Mouse (Mus musculus): Measurements from ENCODE around the gene Ubtd1.

Gene Ubtd1

GRCm38 (mm10) chr19:41981595-41981927 lies at the start of gene Ubtd1:
TSS of gene Ubtd1 (plus strand) at chr19:41981763.
- ChIA-PET CTCF (interaction anchor here in 3 of 4 experiments (0.6 to 3.3 kb wide), 6 partner anchors 17 to 131 kb away, joined by 3 to 24 read pairs (median 4); partner anchors contain the start of gene Hoga1 (in 1 of the 3)), POLR2A (interaction anchor here in 3 of 4 experiments (0.7 to 6.5 kb wide), 27 partner anchors 9 to 307 kb away, joined by 3 to 45 read pairs (median 4); partner anchors contain the start of genes Pi4k2a (in 2 of the 3) and Pgam1 (in 1 of the 3))

DNA sequence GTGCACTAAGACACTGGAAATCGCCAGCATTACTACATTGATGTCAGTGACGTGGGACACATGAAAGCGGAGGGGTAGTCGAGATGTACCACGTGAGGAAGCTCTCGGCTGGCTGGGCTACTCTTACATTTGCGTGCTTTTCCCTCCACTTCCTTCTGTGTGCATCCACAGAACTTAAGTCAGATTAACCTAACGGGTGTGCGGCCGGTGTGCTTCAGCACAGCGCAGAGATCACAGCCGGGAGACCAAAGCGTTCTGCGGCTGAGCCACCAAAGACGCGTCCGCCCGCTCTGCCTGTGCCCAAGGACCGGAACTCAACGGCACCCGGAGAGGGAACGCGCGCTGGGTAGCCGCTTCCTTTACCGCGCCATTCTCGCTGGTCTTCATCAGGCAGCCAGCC lies 48.9 kb upstream of the Ubtd1 start:
- CTCF ChIA-PET, result interaction anchor here (0.6 to 1.8 kb wide), 7 partner anchors 10 to 220 kb away, joined by 3 to 5 read pairs (median 3); partner anchors contain the start of gene Ankrd2 (in 1 of the 4)

DNA sequence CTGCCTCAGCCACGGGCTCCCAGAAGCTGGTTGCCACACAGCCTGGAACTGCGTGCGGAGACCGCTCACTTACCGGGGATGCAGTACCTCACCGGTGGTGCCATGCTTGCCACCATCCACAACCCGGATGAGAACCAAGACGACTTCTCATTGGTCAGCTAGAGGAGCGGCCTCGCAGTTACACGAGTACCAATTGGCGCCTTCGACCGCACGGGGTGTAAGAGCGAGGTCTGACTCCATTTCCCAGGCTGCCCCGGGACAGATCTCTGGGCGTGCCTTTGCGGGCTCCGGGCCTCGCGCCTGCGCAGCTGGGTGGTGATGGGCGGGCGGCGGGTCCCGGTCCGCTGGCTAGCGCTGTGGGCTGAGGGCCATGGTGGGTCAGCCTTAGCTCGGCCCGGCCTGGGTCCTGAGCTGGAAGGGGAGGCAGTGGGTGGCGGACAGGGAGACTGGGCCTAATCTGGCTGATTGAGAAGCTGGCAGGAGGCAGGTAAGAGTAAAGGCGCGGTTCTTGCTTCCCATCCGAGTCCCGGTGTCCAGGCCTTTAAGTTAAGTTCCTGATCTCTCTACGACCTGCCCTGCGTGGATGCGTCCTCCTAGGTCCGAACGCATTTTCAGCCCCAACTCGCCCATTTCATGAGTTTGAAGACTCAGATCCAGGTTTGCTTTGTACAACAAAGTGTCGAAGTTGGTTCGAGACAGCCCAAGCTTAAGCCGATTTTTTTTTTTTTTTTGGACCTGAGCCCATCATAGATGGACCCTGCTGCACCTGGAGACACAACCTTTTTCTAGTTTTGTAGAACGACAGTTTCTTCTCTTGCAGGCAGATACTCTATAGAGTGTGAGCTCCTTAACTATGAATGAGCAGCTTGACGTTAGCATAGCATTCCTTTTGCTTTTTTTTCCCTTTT lies 48.1 kb upstream of the Ubtd1 start, which contains the start of the genes Exosc1 and Zdhhc16:
TSS of gene Exosc1 (minus strand) at position 245 of the 908 bp plus-strand sequence.
TSS of gene Zdhhc16 (plus strand) at position 302 of the 908 bp plus-strand sequence.
- ChIA-PET CTCF (interaction anchor here in 3 of 4 experiments (0.7 to 1.8 kb wide), 7 partner anchors 91 to 219 kb away, joined by 3 to 6 read pairs (median 4); partner anchors contain the start of gene Ankrd2 (in 1 of the 3)), POLR2A (interaction anchor here (0.6 to 5.0 kb wide), 54 partner anchors 8 to 237 kb away, joined by 3 to 56 read pairs (median 4); partner anchors contain the start of genes Pgam1 (in 3 of the 4), Avpi1 (in 2 of the 4), Ankrd2 (in 1 of the 4) and Frat2 (in 1 of the 4))

More for the DNA sequence above, 48.9 kb upstream of the Ubtd1 start:
- POLR2A ChIA-PET, result interaction anchor here (0.5 to 5.0 kb wide), 41 partner anchors 8 to 238 kb away, joined by 3 to 56 read pairs (median 4); partner anchors contain the start of genes Avpi1 (in 2 of the 4), Pgam1 (in 2 of the 4), Frat2 (in 1 of the 4) and Hoga1 (in 1 of the 4)

- ChIA-PET POLR2A (interaction anchor here (0.6 to 5.0 kb wide), 26 partner anchors 9 to 237 kb away, joined by 3 to 56 read pairs (median 6); partner anchors contain the start of genes Avpi1 (in 2 of the 4), Pgam1 (in 2 of the 4), Frat2 (in 1 of the 4) and Mms19 (in 1 of the 4)), CTCF (interaction anchor here in 2 of 4 experiments (0.7 to 1.3 kb wide), 5 partner anchors 90 to 218 kb away, joined by 3 to 6 read pairs (median 4); partner anchors contain the start of gene Ankrd2 (in 1 of the 2))
Measured at GRCm38 (mm10) chr19:41934124-41934523, 47.4 kb upstream of the Ubtd1 start.

- CTCF ChIA-PET, result interaction anchor here in 1 of 4 experiments (0.7 to 1.0 kb wide), 2 partner anchors 231 to 243 kb away, joined by 3 to 8 read pairs; no protein-coding TSS in a partner anchor
- POLR2A ChIA-PET, result interaction anchor here in 2 of 4 experiments (0.6 to 2.3 kb wide), 7 partner anchors 8 to 99 kb away, joined by 3 to 6 read pairs (median 3); no protein-coding TSS in a partner anchor
Measured at GRCm38 (mm10) chr19:41935921-41936320, 45.6 kb upstream of the Ubtd1 start.

DNA sequence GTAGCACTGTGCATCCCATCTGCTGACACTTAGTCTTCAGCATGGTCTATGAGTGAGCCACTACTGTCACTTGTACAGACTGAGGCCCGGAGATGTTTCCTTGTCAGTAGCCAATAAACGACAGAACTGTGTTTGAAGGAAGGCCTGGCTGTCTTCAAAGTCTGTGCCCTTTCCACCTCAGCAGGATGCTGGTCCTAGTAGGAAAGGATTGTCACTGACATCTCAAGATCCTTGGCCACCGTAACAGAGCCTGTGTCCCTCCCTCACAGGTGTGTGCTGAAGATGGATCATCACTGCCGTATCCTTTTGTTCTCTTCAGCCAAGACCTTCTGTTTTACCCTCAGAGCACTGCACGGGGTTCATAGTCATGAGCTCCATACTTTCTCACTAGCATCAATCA lies 43.0 kb upstream of the Ubtd1 start:
- POLR2A ChIA-PET, result interaction anchor here in 3 of 4 experiments (0.7 to 12.5 kb wide), 9 partner anchors 11 to 68 kb away, joined by 3 to 88 read pairs (median 3); no protein-coding TSS in a partner anchor
- CTCF ChIA-PET, result interaction anchor here in 1 of 4 experiments (1.3 to 2.2 kb wide), 2 partner anchors 14 to 88 kb away, joined by 6 read pairs; no protein-coding TSS in a partner anchor

- CTCF ChIA-PET, result interaction anchor here in 2 of 4 experiments (0.5 to 1.0 kb wide), 2 partner anchors 9 to 200 kb away, joined by 3 to 4 read pairs; no protein-coding TSS in a partner anchor
- POLR2A ChIA-PET, result interaction anchor here (0.6 to 12.5 kb wide), 19 partner anchors 8 to 937 kb away, joined by 3 to 88 read pairs (median 4); partner anchors contain the start of genes Exosc1 (in 3 of the 4), Zdhhc16 (in 3 of the 4), Mms19 (in 1 of the 4) and Pi4k2a (in 1 of the 4)
Measured at GRCm38 (mm10) chr19:41943841-41944240, 37.7 kb upstream of the Ubtd1 start.

- POLR2A ChIA-PET, result interaction anchor here in 3 of 4 experiments (0.6 to 9.7 kb wide), 12 partner anchors 9 to 196 kb away, joined by 3 to 88 read pairs (median 4); partner anchors contain the start of genes Exosc1 (in 2 of the 3), Mms19 (in 2 of the 3), Zdhhc16 (in 2 of the 3) and Ubtd1 (in 1 of the 3)
- CTCF ChIA-PET, result interaction anchor here in 3 of 4 experiments (0.5 to 3.9 kb wide), 12 partner anchors 9 to 140 kb away, joined by 3 to 16 read pairs (median 4); no protein-coding TSS in a partner anchor
Measured at GRCm38 (mm10) chr19:41952287-41952686, 29.3 kb upstream of the Ubtd1 start.

DNA sequence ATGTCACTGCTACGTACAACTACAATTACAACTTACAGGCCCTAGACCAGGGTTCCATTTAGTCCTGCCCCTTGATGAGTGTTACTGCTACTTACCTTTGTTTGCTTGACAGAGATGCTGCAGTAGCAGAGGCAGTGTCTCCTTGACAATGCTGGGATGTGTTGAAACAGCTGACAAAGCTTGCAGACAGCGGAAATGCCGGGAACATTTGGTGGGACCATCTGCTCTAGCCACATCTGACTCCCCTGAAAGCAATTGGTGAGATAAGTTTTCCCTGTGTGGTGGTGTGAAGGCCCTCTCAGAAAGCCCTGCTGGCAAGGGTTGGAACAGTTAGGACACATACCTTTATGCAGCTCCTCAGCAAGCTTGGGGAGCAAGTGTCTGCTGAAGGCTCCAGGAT lies 28.0 kb upstream of the Ubtd1 start:
- POLR2A ChIA-PET, result interaction anchor here in 3 of 4 experiments (0.7 to 9.7 kb wide), 13 partner anchors 11 to 41 kb away, joined by 3 to 88 read pairs (median 4); partner anchors contain the start of genes Exosc1 (in 2 of the 3), Zdhhc16 (in 2 of the 3) and Mms19 (in 1 of the 3)

GRCm38 (mm10) chr19:41969618-41970017 lies 11.9 kb upstream of the Ubtd1 start:
- POLR2A ChIA-PET, result interaction anchor here (0.6 to 2.7 kb wide), 13 partner anchors 9 to 70 kb away, joined by 3 to 9 read pairs (median 4); partner anchors contain the start of gene Mms19 (in 1 of the 4)
- CTCF ChIA-PET, result interaction anchor here (0.6 to 2.5 kb wide), 5 partner anchors 56 to 470 kb away, joined by 3 to 8 read pairs (median 7); partner anchors contain the start of gene Ankrd2 (in 1 of the 4)

More for the DNA sequence above, 28.0 kb upstream of the Ubtd1 start:
- CTCF ChIA-PET, result interaction anchor here in 3 of 4 experiments (1.0 to 3.9 kb wide), 5 partner anchors 15 to 74 kb away, joined by 3 to 16 read pairs (median 6); no protein-coding TSS in a partner anchor

- CTCF ChIA-PET, result interaction anchor here (1.0 to 3.5 kb wide), 6 partner anchors 52 to 62 kb away, joined by 3 to 10 read pairs (median 7); partner anchors contain the start of gene Ankrd2 (in 2 of the 4)
- POLR2A ChIA-PET, result interaction anchor here (0.6 to 3.6 kb wide), 20 partner anchors 10 to 196 kb away, joined by 3 to 14 read pairs (median 4); no protein-coding TSS in a partner anchor
Measured at GRCm38 (mm10) chr19:41973891-41974794, 7.4 kb upstream of the Ubtd1 start.

GRCm38 (mm10) chr19:41980422-41980818 lies 1.1 kb upstream of the Ubtd1 start:
- ChIA-PET POLR2A (interaction anchor here (0.5 to 6.5 kb wide), 35 partner anchors 10 to 483 kb away, joined by 3 to 45 read pairs (median 4); partner anchors contain the start of genes Avpi1 (in 2 of the 4), Exosc1 (in 1 of the 4), Pi4k2a (in 1 of the 4) and Zdhhc16 (in 1 of the 4)), CTCF (interaction anchor here in 1 of 4 experiments (1.0 kb wide), 1 partner anchor 46 kb away, joined by 3 read pairs; no protein-coding TSS in a partner anchor)

DNA sequence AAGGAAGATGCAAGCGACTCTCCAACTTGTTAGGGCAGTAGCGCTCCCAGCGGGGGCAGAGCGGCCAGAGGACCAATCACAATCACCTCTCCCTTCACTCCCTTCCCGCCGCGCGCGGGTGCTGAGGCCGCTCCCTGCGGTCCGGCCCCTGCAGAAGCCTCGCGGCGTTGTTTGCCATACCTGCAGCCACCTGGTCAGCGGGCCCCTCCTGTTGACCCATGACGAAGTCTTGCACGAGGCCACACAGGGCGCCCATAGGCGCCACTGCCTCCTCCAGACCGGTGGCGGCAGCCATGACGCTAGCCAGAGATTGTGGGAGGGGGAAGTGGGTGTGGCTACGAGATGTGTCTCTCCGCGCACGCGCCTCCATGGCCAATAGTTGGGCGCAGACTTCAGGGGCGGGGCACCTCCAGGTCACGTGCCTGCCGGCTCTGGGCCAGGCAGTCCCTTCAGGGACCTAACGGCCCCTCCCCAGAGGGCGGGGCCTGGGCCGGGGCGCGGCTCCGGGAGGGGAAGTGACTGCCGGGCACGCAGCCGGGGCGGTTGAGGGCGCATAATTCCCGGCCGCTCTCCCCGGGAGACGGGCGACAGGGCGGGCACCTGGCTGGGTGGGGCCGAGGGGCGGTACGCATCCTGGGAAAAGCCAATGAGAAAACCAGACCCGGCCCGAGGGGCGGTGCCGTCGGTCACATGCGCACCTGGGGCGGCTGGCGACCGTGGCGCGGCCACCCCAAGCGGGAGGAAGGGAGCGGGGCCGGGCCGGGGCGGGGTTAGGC lies 556 bp upstream of the Ubtd1 start, which contains the start of gene Mms19:
TSS of gene Mms19 (minus strand) at position 339 of the 776 bp plus-strand sequence.
- CTCF ChIA-PET, result interaction anchor here in 3 of 4 experiments (0.6 to 3.3 kb wide), 6 partner anchors 18 to 131 kb away, joined by 3 to 24 read pairs (median 4); partner anchors contain the start of gene Hoga1 (in 1 of the 3)
- POLR2A ChIA-PET, result interaction anchor here (0.6 to 6.5 kb wide), 47 partner anchors 9 to 307 kb away, joined by 3 to 45 read pairs (median 4); partner anchors contain the start of genes Avpi1 (in 2 of the 4), Pi4k2a (in 2 of the 4), Exosc1 (in 1 of the 4) and Pgam1 (in 1 of the 4)

DNA sequence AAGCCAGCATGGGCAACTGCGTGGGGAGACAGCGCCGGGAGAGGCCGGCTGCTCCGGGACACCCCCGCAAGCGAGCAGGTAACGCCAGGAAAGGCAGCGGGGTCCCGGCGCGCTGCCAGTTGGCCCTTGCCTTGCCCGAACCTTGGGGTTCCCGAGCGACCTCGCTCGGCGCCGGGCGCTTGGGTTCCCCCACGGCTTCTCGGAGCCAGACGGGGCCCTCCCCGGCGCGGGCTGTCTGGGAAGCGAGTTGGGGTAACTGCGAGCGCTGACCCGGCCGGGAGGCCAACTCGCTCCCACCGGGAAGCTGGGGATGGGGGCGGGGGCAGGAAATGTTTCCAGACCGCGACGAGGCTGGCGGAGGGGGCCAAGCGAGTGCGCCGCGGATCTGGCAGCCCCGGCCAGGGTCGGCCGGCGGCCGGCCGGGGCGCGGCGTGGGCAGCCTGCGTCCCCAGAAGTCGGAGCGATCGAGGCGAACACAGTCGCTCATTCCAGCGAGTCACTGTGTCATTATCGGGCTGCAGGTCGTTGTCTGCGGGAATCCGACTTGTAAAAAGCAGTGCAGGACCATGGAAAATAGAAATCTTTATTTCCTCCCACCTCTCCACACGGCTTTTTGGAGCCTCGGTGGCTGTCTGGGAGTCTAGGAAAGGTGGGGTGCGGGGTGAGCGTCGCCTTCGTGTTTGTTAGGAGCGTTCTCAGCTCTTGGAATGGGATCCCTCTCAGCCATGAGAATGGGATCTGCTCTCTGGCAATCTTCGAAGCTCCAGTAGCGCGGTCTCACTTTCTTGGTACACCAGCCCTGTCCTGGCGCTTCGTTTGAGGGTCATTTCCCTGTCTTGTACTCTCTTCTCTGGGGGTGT lies 598 bp downstream of the Ubtd1 start:
- ChIA-PET POLR2A (interaction anchor here in 3 of 4 experiments (0.6 to 6.5 kb wide), 30 partner anchors 11 to 619 kb away, joined by 3 to 45 read pairs (median 4); partner anchors contain the start of genes Pi4k2a (in 2 of the 3) and Pgam1 (in 1 of the 3)), CTCF (interaction anchor here (0.7 to 3.3 kb wide), 9 partner anchors 17 to 184 kb away, joined by 3 to 24 read pairs (median 3); partner anchors contain the start of genes Ankrd2 (in 1 of the 4) and Hoga1 (in 1 of the 4))
